Mouse (Mus musculus) kidney, embryonic 16.5 days (tissue): ENCODE results near the gene Zc3h15. TPM values are rescaled to one million over a fixed set of nuclear protein-coding genes. Genes with fewer than 3 reads are reported as not detected.

Source experiments
- ATAC-seq: fragments of 200-750 bp; cut with Nextera tagmentation; 2 replicates; pipeline ENCODE4 v1.8.0; 2017; ENCODE audit warnings: moderate TSS enrichment; ENCODE audit not compliant: low FRiP score, low TSS enrichment
- H3K27ac ChIP-seq: fragments of 300-500 bp; sonication (generic); 2 replicates; pipeline ENCODE4 v1.5.1; 2014; ENCODE audit warnings: low read length
- H3K27me3 ChIP-seq: fragments of 300-500 bp; sonication (generic); 2 replicates; pipeline ENCODE4 v1.6.1; 2014; ENCODE audit warnings: low read length, control low read depth, mixed read lengths; ENCODE audit not compliant: insufficient read depth
- H3K36me3 ChIP-seq: fragments of 300-500 bp; sonication (generic); 2 replicates; pipeline ENCODE4 v1.6.1; 2014; ENCODE audit warnings: low read length, control low read depth, mixed read lengths; ENCODE audit not compliant: insufficient read depth
- H3K4me1 ChIP-seq: fragments of 300-500 bp; sonication (generic); 2 replicates; pipeline ENCODE4 v1.6.1; 2014; ENCODE audit warnings: low read length, control low read depth, mixed read lengths; ENCODE audit not compliant: insufficient read depth
- H3K4me2 ChIP-seq: fragments of 300-500 bp; sonication (generic); replicated peaks from 2 replicates; pipeline ENCODE4 v1.6.1; 2014; ENCODE audit warnings: low read depth, low read length
- H3K4me3 ChIP-seq: fragments of 300-500 bp; sonication (generic); 2 replicates; pipeline ENCODE4 v1.5.1; 2014; ENCODE audit warnings: mild to moderate bottlenecking, low read length
- H3K9ac ChIP-seq: fragments of 300-500 bp; sonication (generic); replicated peaks from 2 replicates; pipeline ENCODE4 v1.6.1; 2014; ENCODE audit warnings: low read length
- H3K9me3 ChIP-seq: fragments of 300-500 bp; sonication (generic); 2 replicates; pipeline ENCODE4 v1.6.1; 2016; ENCODE audit warnings: low read length, control low read depth
- WGBS: fragments of 180-500 bp; shearing (Covaris S2); extraction: QIAGEN DNeasy Blood & Tissue Kit; methylation state at CpG from one replicate; pipeline ENCODE4 v1.1.7; 2014; 5-methylcytosine and 5-hydroxymethylcytosine counted together
- polyA plus RNA-seq: library from polyadenylated mRNA; unstranded; fragments of >200 nt; fragmentation: Nextera tagmentation; extraction: Ambion mirVana; gene quantifications from 2 replicates; pipeline ENCODE4 v1.2.1, GENCODE M21; 2015

Zc3h15 gene
- polyA plus RNA-seq, 1 experiment from 2014 or later, result 120 TPM

- no peak overlapping the region for H3K27ac ChIP-seq
- peaks cover 6% of the 10 kb centered on the region; the same call in 1 of the 2 replicates for H3K9me3 ChIP-seq
- ATAC-seq, result no peak
- peaks cover 13% of the 10 kb centered on the region for H3K4me1 ChIP-seq
- H3K27me3 ChIP-seq, result no peaks in the 10 kb centered on the region
- no peak overlapping the region for H3K4me3 ChIP-seq
- H3K4me2 ChIP-seq, result no peak overlapping the region
- WGBS, result 62% methylated on average over 9 of the region's 9 CpGs
- no peaks in the 10 kb centered on the region for H3K36me3 ChIP-seq
- no peak overlapping the region for H3K9ac ChIP-seq
Observed at GRCm38 (mm10) chr2:83683731-83684519, 39.7 kb downstream of the Zc3h15 start.

- H3K27me3 ChIP-seq, result no peaks in the 10 kb centered on the region
- no peak overlapping the region for H3K9ac ChIP-seq
- H3K4me2 ChIP-seq, result no peak overlapping the region
- no peak overlapping the region for H3K4me3 ChIP-seq
- ATAC-seq, result no peak
- H3K9me3 ChIP-seq, result peaks cover 10% of the 10 kb centered on the region; the same call in 1 of the 2 replicates
- 72% methylated on average over 8 of the region's 8 CpGs for WGBS
- H3K36me3 ChIP-seq, result no peaks in the 10 kb centered on the region
- no peak overlapping the region for H3K27ac ChIP-seq
- peaks cover 13% of the 10 kb centered on the region for H3K4me1 ChIP-seq
Observed at GRCm38 (mm10) chr2:83684691-83685090, 40.5 kb downstream of the Zc3h15 start.

- Histone ChIP-seq H3K27me3 (no peaks in the 10 kb centered on the region), H3K27ac (no peak overlapping the region), H3K36me3 (no peaks in the 10 kb centered on the region), H3K9ac (no peak overlapping the region), H3K4me2 (no peak overlapping the region), H3K4me3 (no peak overlapping the region), H3K9me3 (peaks cover 11% of the 10 kb centered on the region; the same call in 1 of the 2 replicates), H3K4me1 (peaks cover 11% of the 10 kb centered on the region)
- ATAC-seq, result no peak
- WGBS, result 55% methylated on average over 2 of the region's 2 CpGs
Observed at GRCm38 (mm10) chr2:83690372-83690771, 46.1 kb downstream of the Zc3h15 start.

- peaks cover 11% of the 10 kb centered on the region for H3K4me1 ChIP-seq
- H3K27me3 ChIP-seq, result no peaks in the 10 kb centered on the region
- no peak overlapping the region for H3K9ac ChIP-seq
- ATAC-seq, result peak; percentile 55; the same call in 1 of the 2 replicates
- no peaks in the 10 kb centered on the region for H3K36me3 ChIP-seq
- no peak overlapping the region for H3K4me3 ChIP-seq
- WGBS, result 30% methylated on average over 10 of the region's 10 CpGs
- H3K4me2 ChIP-seq, result no peak overlapping the region; the same call in 1 of the 2 replicates
- H3K9me3 ChIP-seq, result peaks cover 9% of the 10 kb centered on the region; the same call in 1 of the 2 replicates
- peak overlapping the region; percentile 60; the same call in 1 of the 2 replicates for H3K27ac ChIP-seq
Observed at GRCm38 (mm10) chr2:83692651-83693545, 48.7 kb downstream of the Zc3h15 start.

GRCm38 (mm10) chr2:83694061-83694460 lies 49.8 kb downstream of the Zc3h15 start:
- no peak overlapping the region for H3K4me3 ChIP-seq
- H3K36me3 ChIP-seq, result no peaks in the 10 kb centered on the region
- 0 out of 2 replicates have a peak, but pooled peaks cover 3% of the 10 kb centered on the region for H3K9me3 ChIP-seq
- H3K4me2 ChIP-seq, result no peak overlapping the region
- H3K27me3 ChIP-seq, result no peaks in the 10 kb centered on the region
- 68% methylated on average over 7 of the region's 7 CpGs for WGBS
- ATAC-seq, result no peak
- H3K27ac ChIP-seq, result no peak overlapping the region
- H3K4me1 ChIP-seq, result peaks cover 11% of the 10 kb centered on the region
- H3K9ac ChIP-seq, result no peak overlapping the region

GRCm38 (mm10) chr2:83695345-83696247 lies 51.4 kb downstream of the Zc3h15 start:
- H3K4me1 ChIP-seq, result peaks cover 11% of the 10 kb centered on the region
- H3K4me3 ChIP-seq, result no peak overlapping the region
- H3K27ac ChIP-seq, result no peak overlapping the region
- no peak overlapping the region for H3K9ac ChIP-seq
- WGBS, result 74% methylated on average over 11 of the region's 11 CpGs
- H3K27me3 ChIP-seq, result no peaks in the 10 kb centered on the region
- no peaks in the 10 kb centered on the region for H3K9me3 ChIP-seq
- no peaks in the 10 kb centered on the region for H3K36me3 ChIP-seq
- ATAC-seq, result no peak
- no peak overlapping the region for H3K4me2 ChIP-seq

- peaks cover 14% of the 10 kb centered on the region for H3K4me1 ChIP-seq
- 73% methylated on average over 1 of the region's 1 CpGs for WGBS
- ATAC-seq, result no peak
- H3K9ac ChIP-seq, result no peak overlapping the region
- H3K27ac ChIP-seq, result no peak overlapping the region
- H3K4me2 ChIP-seq, result no peak overlapping the region
- H3K4me3 ChIP-seq, result no peak overlapping the region
- no peaks in the 10 kb centered on the region for H3K9me3 ChIP-seq
- no peaks in the 10 kb centered on the region for H3K36me3 ChIP-seq
- H3K27me3 ChIP-seq, result no peaks in the 10 kb centered on the region
Observed at GRCm38 (mm10) chr2:83698484-83698883, 54.2 kb downstream of the Zc3h15 start.

- Histone ChIP-seq H3K36me3 (no peaks in the 10 kb centered on the region), H3K4me3 (no peak overlapping the region), H3K27ac (no peak overlapping the region), H3K4me2 (no peak overlapping the region), H3K27me3 (no peaks in the 10 kb centered on the region), H3K4me1 (peaks cover 14% of the 10 kb centered on the region), H3K9me3 (no peaks in the 10 kb centered on the region), H3K9ac (no peak overlapping the region)
- no peak for ATAC-seq
- 39% methylated on average over 1 of the region's 1 CpGs for WGBS
Observed at GRCm38 (mm10) chr2:83699324-83699723, 55.1 kb downstream of the Zc3h15 start.

GRCm38 (mm10) chr2:83700667-83701066 lies 56.4 kb downstream of the Zc3h15 start:
- Histone ChIP-seq H3K4me3 (no peak overlapping the region), H3K4me2 (no peak overlapping the region), H3K27ac (no peak overlapping the region), H3K4me1 (peaks cover 14% of the 10 kb centered on the region), H3K27me3 (no peaks in the 10 kb centered on the region), H3K9ac (no peak overlapping the region), H3K36me3 (no peaks in the 10 kb centered on the region), H3K9me3 (no peaks in the 10 kb centered on the region)
- 66% methylated on average over 4 of the region's 4 CpGs for WGBS
- ATAC-seq, result peak; percentile 28; the same call in 1 of the 2 replicates
